Mouse (Mus musculus) forebrain, embryonic 10.5 days (tissue): ENCODE data around the gene Gabrg3. TPM values are rescaled to one million over a fixed set of nuclear protein-coding genes. Genes with fewer than 3 reads are reported as not detected.

Source experiments
- DNase-seq: peaks from one replicate; pipeline ENCODE4 v3.0.0-alpha.2; 2017; ENCODE audit warnings: low spot score; ENCODE audit errors: extremely low spot score
- H3K27ac ChIP-seq: fragments of 300-500 bp; sonication (generic); 2 replicates; pipeline ENCODE4 v1.5.1; 2016; ENCODE audit warnings: mild to moderate bottlenecking
- H3K27me3 ChIP-seq: fragments of 300-500 bp; sonication (generic); 2 replicates; pipeline ENCODE4 v1.6.1; 2016; ENCODE audit warnings: mild to moderate bottlenecking; ENCODE audit not compliant: poor library complexity, severe bottlenecking
- H3K36me3 ChIP-seq: fragments of 300-500 bp; sonication (generic); replicated peaks from 2 replicates; pipeline ENCODE4 v1.6.1; 2016; ENCODE audit warnings: mild to moderate bottlenecking, moderate library complexity
- H3K4me1 ChIP-seq: fragments of 300-500 bp; sonication (generic); 2 replicates; pipeline ENCODE4 v1.6.1; 2016
- H3K4me3 ChIP-seq: fragments of 300-500 bp; sonication (generic); 2 replicates; pipeline ENCODE4 v1.5.1; 2016; ENCODE audit warnings: mild to moderate bottlenecking, moderate library complexity
- H3K9me3 ChIP-seq: fragments of 300-500 bp; sonication (generic); 2 replicates; pipeline ENCODE4 v1.6.1; 2016; ENCODE audit warnings: mild to moderate bottlenecking, moderate library complexity
- WGBS: fragments of 180-500 bp; shearing (Covaris S2); methylation state at CpG from one replicate; pipeline ENCODE4 v1.1.7; 2016; 5-methylcytosine and 5-hydroxymethylcytosine counted together
- polyA plus RNA-seq: library from polyadenylated mRNA; unstranded; fragments of >200 nt; fragmentation: Nextera tagmentation; extraction: Ambion mirVana; gene quantifications from 2 replicates; pipeline ENCODE4 v1.2.1, GENCODE M21; 2016

The Gabrg3 gene
- polyA plus RNA-seq, 1 experiment from 2014 or later, result 0.24 TPM

DNA sequence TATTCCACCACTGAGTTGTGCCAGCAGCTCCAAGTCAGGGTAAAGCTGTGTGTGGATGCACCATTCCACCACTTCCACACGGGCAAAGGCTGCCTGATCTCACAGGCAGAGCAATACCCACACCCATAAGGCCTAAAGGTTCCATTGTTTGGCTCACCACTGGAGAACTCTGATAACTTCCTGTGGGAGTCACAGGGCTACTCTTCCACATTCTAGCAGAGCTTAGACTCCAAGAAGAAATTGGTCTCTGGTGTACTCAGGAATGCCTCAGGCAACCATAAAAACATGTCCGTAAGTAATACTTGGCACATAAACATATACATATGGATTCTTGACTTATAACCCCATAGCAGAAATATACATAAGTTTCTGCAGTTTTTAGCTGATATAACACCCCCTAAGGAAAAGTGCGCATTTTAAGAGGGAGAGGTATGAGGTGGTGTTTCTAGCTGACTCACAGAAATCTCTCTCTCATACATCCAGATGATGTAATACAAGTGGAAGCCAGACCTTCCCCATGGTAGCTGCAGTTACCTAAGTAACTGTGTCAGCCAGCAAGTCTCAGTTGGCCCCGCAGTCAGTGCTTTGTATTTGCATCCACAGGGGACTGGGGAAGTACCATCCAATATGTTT, 248.8 kb downstream of the Gabrg3 start:
- no peaks in the 10 kb centered on the region for H3K27me3 ChIP-seq
- 94% methylated on average over 4 of the region's 4 CpGs for WGBS

DNA sequence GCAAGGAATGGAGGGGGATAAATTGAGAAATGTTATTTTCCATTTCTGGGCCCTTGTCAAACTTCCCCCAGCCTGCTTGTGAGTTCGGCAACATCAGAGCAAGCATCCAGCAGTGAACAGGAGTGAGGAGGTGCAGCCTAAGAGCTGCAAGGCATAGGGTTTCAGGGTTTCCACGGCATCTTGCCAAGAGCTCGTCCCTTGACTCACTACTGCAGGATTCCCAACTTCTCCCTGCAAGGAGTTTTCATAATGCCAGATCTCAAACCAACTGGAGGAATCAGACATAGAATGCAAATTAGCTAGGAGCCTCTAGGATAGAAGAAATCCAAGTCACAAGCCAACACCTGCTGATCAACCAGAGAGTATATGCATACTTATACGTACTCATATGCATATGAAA, 254.0 kb downstream of the Gabrg3 start:
- Histone ChIP-seq H3K27ac (no peak overlapping the region), H3K27me3 (no peaks in the 10 kb centered on the region), H3K4me3 (no peak overlapping the region), H3K4me1 (no peaks in the 10 kb centered on the region), H3K9me3 (no peaks in the 10 kb centered on the region), H3K36me3 (no peaks in the 10 kb centered on the region)
- no peak for DNase-seq
- WGBS, result 84% methylated on average over 4 of the region's 4 CpGs

More for the DNA sequence above, 248.8 kb downstream of the Gabrg3 start:
- Histone ChIP-seq H3K9me3 (peaks cover 3% of the 10 kb centered on the region; the same call in 1 of the 2 replicates), H3K27ac (no peak overlapping the region), H3K4me3 (no peak overlapping the region), H3K36me3 (no peaks in the 10 kb centered on the region), H3K4me1 (no peaks in the 10 kb centered on the region)
- no peak for DNase-seq

DNA sequence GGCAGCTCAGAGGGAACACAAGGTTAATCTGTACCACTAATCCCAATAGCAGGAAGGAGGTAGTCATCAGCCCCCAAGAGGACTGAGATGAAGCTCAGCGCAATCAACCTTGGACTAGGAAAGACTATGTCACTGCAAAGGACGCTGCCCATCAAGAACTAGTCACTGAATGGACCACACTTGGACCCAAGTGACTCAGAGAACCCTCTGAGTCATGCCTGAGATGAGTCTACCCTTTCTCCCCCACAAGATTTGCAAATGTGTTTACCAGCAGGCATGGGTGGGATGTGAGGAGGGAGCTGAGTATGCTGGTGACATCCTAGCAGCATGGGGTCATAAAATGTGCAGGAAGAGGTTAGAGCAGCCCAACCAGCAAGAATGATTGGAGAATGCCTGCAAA, 254.5 kb downstream of the Gabrg3 start:
- Histone ChIP-seq H3K4me3 (no peak overlapping the region), H3K9me3 (no peaks in the 10 kb centered on the region), H3K4me1 (no peaks in the 10 kb centered on the region), H3K36me3 (no peaks in the 10 kb centered on the region), H3K27ac (no peak overlapping the region), H3K27me3 (no peaks in the 10 kb centered on the region)
- 81% methylated on average over 2 of the region's 2 CpGs for WGBS
- DNase-seq, result no peak

DNA sequence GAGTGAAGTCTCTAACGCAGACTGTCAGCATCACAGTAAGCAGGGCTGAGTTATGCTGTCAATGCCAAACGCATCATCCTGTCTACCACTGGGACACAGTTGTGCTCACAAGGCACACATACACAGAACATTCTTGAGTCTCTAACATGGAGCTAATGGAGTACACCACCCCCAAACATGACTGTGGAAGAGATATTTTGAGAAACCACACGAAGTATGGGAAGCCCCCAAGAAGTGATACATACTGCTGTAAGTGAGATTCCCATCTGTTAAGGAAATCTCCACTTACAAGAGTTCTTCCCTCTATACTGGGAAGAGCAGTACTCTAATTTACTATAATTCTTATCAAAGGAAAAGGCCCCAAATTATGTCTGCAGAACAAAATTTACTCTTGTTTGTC, 286.9 kb downstream of the Gabrg3 start:
- H3K9me3 ChIP-seq, result no peaks in the 10 kb centered on the region
- no peak for DNase-seq
- no peak overlapping the region for H3K27ac ChIP-seq
- H3K4me1 ChIP-seq, result no peaks in the 10 kb centered on the region
- no peaks in the 10 kb centered on the region for H3K27me3 ChIP-seq
- H3K4me3 ChIP-seq, result no peak overlapping the region
- WGBS, result 87% methylated on average over 3 of the region's 3 CpGs
- H3K36me3 ChIP-seq, result no peaks in the 10 kb centered on the region

DNA sequence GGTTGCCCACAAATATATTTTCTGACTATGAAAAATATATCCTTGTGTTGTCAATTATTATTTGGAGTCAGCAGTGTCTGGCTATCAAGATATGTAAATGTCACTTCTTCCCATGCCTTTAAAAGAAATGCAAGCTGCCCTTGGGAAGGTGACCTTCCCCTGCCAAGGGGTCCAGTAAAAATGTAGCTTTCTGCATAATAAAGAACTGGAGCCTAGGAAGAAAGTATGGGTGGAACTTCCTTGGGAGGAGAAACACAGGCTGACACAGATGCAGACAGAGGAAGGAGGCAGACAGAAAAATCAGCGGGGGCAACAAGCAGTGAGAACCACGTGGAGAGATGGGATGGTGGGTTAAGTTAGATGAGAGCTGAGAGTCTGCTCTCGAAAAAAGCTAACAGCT, 304.9 kb downstream of the Gabrg3 start:
- Histone ChIP-seq H3K4me3 (no peak overlapping the region), H3K36me3 (no peaks in the 10 kb centered on the region), H3K27me3 (no peaks in the 10 kb centered on the region), H3K27ac (no peak overlapping the region), H3K4me1 (no peaks in the 10 kb centered on the region), H3K9me3 (no peaks in the 10 kb centered on the region)
- 75% methylated on average over 3 of the region's 3 CpGs for WGBS
- DNase-seq, result no peak

DNA sequence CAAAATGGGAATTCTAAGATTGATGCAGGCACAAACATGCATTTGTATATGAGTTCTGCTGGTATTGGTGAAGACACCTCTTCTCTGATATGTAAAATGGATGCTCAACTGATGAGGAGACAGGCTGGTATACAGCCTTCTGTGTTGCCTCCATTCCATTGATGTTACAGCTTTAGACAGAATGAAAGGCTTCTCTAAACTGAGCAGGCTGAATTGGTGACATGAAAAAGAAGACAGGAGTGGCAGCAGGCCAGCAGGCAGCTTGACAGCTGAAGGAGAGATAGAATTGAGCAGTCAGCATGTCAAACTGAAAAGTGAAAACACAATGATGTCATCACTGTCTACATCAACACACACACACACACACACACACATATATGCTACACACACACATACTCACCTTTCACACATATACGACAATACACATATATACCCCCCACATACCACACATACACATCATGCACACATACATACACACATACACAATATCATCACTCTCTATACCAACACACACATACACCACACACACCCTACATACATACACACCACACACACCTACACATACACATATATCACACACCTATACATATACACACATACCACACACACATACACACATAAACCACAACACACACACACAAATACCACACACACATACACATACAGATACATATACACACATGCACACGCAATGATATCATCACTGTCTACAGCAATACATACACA, 315.4 kb downstream of the Gabrg3 start:
- no peaks in the 10 kb centered on the region for H3K9me3 ChIP-seq
- DNase-seq, result no peak
- H3K27me3 ChIP-seq, result no peaks in the 10 kb centered on the region
- no peak overlapping the region for H3K4me3 ChIP-seq
- 88% methylated on average over 2 of the region's 2 CpGs for WGBS
- no peak overlapping the region for H3K27ac ChIP-seq
- H3K36me3 ChIP-seq, result no peaks in the 10 kb centered on the region
- no peaks in the 10 kb centered on the region for H3K4me1 ChIP-seq

DNA sequence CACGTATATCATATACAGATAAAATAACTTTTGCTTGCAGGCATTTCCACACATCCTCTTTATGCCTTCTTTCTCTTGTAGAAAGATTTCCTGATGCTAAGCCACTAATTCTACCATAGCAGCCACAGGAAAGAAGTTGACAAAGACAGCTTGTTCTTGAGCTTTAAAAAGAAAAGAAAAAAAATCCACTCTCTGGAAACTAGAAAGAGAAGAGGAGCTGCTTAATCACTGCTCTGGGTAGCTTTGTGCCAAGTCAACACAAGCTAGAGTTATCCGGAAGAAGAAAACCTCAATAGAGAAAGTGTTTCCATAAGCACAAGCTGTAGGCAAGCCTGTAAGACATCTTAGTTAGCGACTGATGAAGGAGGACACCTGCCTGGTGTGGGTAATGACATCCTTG, 321.6 kb downstream of the Gabrg3 start:
- Histone ChIP-seq H3K36me3 (no peaks in the 10 kb centered on the region), H3K27me3 (no peaks in the 10 kb centered on the region), H3K4me1 (no peaks in the 10 kb centered on the region), H3K4me3 (no peak overlapping the region), H3K9me3 (no peaks in the 10 kb centered on the region), H3K27ac (no peak overlapping the region)
- no peak for DNase-seq
- 92% methylated on average over 3 of the region's 3 CpGs for WGBS

DNA sequence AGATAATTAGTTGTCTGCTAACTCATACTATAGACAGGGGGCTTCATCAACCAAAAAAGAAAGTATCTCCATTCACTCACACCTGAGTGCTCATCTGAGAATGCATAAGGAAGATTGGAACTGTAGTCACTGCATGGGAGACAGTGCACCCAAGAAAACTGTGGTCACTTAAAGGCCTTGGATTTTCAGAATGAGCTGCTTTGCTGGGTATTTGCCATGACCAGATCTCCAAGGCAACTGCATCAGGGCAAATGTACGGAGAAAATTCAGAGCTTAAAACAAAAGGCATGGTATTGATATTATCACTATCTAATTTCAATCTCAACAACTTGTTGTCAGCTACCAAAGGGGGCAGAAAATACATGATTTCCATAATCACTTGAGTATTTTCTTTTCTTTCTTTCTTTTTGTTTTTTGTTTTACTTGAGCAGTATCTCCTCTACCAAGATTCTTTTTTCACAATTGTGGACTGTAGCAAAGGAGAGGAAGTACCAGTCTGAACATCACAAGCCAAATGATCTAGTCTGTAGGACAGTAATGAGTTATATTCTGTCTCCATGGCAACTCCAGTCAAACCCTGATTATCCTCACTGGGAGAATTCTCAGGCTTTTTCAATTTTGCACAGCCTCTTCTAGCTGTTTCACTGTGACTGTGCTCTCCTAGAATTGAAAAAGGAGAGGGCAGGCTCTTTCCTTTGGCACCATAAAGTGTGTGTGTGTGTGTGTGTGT, 335.9 kb downstream of the Gabrg3 start:
- H3K27me3 ChIP-seq, result no peaks in the 10 kb centered on the region
- no peak overlapping the region for H3K27ac ChIP-seq
- DNase-seq, result no peak
- H3K4me1 ChIP-seq, result no peaks in the 10 kb centered on the region
- H3K4me3 ChIP-seq, result no peak overlapping the region
- 83% methylated on average over 1 of the region's 1 CpGs for WGBS
- H3K9me3 ChIP-seq, result no peaks in the 10 kb centered on the region
- H3K36me3 ChIP-seq, result no peaks in the 10 kb centered on the region

DNA sequence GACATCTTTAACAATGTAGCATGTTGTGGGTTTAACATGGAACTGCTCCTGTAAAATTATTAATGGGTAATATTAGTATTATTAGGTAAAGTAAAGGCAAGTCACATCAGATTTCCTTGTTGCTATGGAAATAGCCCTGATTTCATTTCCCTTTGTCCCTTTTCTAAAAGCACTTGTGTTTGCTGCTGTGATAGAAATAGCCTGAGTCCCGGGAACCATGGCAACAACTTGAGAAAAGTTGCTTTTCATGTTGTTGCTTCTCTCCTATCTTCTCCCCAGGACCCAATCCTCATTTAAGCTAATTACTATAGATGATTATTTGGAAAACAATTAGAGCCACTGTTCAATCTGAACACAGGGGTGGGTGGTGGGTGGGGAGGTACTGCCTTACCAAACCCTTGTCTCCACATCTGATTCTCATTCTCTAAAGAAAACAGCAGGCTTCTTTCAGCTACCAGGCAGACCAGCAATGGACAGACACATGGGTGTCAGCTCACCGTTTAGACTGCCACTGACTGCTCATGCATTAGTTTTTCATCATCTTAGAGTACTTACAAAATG, 349.0 kb downstream of the Gabrg3 start:
- no peak overlapping the region for H3K27ac ChIP-seq
- no peak for DNase-seq
- H3K27me3 ChIP-seq, result no peaks in the 10 kb centered on the region
- WGBS, result 22% methylated on average over 2 of the region's 2 CpGs
- no peaks in the 10 kb centered on the region for H3K36me3 ChIP-seq
- peaks cover 9% of the 10 kb centered on the region for H3K4me1 ChIP-seq
- H3K4me3 ChIP-seq, result no peak overlapping the region
- no peaks in the 10 kb centered on the region for H3K9me3 ChIP-seq

DNA sequence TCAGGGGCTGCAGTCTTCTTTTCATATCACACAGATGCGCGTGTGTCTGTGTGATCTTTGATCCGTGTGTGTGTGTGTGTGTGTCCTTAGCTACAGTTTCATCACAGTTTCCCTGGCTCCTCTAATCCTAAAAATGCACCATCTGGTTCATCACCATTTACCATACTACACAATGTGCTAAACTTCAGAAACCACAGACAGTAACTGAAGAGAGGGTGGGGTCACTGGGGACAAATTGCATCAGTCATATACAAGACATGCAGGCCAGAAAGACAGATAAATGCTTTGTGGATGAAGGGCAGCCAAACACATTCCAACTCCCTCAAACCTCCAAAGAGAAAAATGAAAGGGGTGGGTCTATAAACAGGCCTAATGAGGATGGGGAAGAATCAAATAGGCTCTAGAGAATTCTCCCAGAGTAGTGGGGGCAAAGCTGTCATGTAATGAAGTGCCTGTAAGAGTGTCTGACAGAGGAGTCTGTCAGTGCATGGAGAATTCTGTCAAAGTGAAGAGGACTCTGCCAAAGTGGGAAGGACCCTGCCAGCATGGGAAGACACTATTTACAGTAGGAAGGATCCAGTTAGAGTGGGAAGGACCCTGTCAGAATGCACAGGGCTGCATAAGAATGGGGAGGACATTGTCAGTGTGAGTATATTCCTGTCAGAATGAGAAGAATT, 386.3 kb downstream of the Gabrg3 start:
- H3K27ac ChIP-seq, result no peak overlapping the region
- no peaks in the 10 kb centered on the region for H3K36me3 ChIP-seq
- DNase-seq, result no peak
- 93% methylated on average over 3 of the region's 3 CpGs for WGBS
- H3K27me3 ChIP-seq, result no peaks in the 10 kb centered on the region
- H3K4me1 ChIP-seq, result no peaks in the 10 kb centered on the region
- 0 out of 2 replicates have a peak, but pooled peaks cover 4% of the 10 kb centered on the region for H3K9me3 ChIP-seq
- H3K4me3 ChIP-seq, result no peak overlapping the region

DNA sequence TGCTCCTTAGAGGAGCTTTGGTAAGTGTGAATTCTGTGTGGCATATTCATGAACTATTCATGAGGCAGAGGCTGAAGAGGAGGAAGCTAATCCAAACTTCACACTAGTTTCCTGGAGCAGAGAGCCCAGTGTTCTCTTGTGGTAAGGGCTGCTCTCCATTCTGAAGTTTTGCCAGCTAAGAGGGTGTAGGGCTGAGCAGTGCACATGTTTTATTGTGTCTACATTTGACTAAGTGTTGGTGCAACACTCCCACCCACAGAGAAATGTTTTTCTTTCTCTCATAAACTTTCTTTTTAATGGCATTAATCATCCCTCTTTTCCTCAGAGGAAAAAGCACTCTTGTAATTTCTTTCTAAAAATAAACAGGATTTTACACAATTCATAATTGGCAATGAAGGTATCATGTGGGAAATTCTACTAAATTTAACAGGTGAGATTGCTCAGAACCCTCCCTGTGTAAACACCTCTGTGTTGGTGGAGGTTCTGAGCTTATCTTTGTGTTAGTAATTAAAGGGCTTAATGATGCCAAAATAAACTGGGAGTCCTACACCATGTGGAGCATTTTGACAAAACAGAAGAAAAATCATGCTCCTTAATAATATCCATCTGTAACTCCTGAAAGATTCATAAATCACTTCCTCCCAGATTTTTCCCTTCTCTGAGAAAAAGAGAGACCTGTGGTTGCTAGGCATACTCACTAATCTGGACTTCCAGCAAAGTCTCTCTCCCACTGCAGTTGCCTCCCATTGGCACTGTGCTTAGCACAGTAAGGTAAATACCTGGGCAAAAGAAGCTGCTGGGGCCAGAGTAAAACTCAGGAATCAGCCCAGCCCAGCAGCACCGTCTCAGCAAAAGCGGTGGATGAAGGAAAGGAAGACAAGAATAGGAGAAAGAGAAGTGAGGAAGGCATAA, 389.0 kb downstream of the Gabrg3 start:
- Histone ChIP-seq H3K9me3 (0 out of 2 replicates have a peak, but pooled peaks cover 4% of the 10 kb centered on the region), H3K36me3 (no peaks in the 10 kb centered on the region), H3K4me3 (no peak overlapping the region), H3K27me3 (no peaks in the 10 kb centered on the region), H3K27ac (no peak overlapping the region), H3K4me1 (no peaks in the 10 kb centered on the region)
- 91% methylated on average over 2 of the region's 2 CpGs for WGBS
- no peak for DNase-seq

DNA sequence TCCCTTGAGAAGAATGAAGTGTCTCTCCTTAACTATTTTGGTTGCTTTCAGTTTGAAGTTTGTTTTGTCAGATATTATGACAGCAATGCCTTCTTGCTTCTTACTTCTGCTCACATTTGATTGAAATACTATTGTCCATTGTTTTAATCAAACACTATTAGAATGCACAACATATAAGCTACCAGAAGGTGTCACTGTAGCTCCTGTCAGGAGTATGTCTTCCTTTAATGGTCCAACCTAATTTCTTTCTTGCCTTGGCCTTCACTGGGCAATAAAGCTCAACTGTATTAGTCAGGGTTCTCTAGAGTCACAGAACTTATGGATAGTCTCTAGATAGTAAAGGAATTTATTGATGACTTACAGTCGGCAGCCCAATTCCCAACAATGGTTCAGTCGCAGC, 440.6 kb downstream of the Gabrg3 start:
- H3K4me1 ChIP-seq, result no peaks in the 10 kb centered on the region
- no peaks in the 10 kb centered on the region for H3K9me3 ChIP-seq
- 92% methylated on average over 2 of the region's 2 CpGs for WGBS
- H3K27ac ChIP-seq, result no peak overlapping the region
- no peaks in the 10 kb centered on the region for H3K36me3 ChIP-seq
- H3K27me3 ChIP-seq, result no peaks in the 10 kb centered on the region
- DNase-seq, result no peak
- H3K4me3 ChIP-seq, result no peak overlapping the region
